Mouse (Mus musculus) adrenal gland, adult 18-20 months (tissue): Measurements from ENCODE around the gene Prkn. TPM values are rescaled to one million over a fixed set of nuclear protein-coding genes. Genes with fewer than 3 reads are reported as not detected.
A peak's percentile ranks its signal among the peaks of the same experiment; 100 is the strongest.

Experiments used
- DNase-seq, 2 experiments: peaks; one replicate each; pipeline ENCODE4 v3.0.0; 2021 to 2022; ENCODE audit warnings: low spot score in 2 of 2
- total RNA-seq, 2 experiments: library from RNA; stranded (reverse); gene quantifications; 1 replicate in 1 of 2; 2 replicates in 1 of 2; pipeline ENCODE4 v1.2.3; 2021

The Prkn gene
- total RNA-seq, 2 experiments from 2014 or later = 10.2 to 13.8 TPM

DNA sequence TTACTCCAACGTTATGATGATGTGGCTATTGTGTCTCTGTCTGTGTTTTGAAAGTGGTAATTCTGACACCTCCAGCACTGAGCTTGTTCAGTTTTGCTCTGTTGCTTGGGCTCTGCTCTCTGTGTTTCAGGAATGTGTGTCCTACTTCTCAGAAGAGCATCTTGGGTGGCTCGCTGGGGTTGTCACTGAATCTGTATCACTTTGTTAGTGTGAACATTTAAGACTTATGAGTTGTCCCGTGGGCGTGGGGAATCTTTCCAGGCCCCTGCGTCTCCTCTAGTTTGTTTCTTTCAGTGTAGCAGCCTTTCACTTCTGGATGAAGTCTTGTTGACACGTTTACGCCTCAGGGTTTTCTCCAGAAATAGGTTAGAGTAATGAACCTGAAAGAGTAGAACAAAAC, 283.9 kb downstream of the Prkn start:
- DNase-seq = no peak

DNA sequence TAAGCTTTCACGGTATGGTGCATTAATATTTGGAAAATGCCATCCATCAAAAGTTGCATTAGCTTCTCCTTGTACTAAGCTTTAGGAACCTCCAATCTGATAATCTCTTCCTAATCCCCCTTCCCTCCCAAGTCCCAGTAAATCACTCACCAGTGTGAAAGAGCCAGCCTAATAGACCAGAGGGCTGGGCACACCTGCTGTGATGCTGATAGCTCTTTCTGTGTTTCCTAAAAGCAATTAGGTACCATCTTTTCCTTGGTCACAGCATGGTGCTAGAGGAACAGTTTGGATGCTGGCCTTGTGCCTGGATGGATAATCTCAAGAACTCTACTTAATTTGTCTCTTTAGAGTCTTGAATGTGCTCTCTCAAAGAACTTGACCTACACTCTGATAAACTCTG, 287.0 kb downstream of the Prkn start:
- DNase-seq = no peak

DNA sequence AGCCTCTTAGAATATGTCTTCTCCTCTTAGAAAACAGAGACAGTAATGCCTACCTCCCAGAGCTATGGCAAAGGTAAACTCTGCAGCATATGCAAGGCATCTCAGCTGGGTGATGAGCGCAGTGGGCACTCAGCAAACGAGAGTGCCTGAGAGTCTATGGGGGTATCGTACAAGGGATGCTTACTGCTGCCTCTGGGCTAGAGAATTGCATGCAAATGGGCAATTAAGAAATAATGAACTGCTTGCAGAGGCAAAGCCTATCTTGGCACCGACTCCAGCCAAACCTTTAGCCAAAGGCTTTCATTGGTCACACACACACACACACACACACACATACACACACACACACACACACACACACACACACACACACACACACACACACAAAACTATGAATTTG, 290.7 kb downstream of the Prkn start:
- DNase-seq = no peak

DNA sequence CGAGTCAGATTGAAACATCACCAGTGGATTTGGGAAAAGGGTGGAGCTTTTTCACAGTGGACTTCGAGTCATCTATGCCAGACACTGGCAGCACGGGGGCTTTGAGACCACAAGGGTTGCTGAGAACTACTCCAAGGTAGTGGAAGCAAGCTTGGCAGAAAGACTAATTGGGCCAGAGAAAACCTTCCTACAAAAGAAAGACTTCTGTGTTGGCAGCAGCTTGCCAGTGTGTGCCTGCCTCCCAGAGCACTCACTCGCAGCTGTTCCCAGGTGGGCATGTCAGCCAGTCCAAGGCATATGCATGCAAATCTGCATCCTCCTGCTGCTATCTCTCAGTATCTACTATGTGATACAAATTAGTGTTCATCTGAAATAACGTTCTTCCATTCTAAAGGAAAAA, 302.1 kb downstream of the Prkn start:
- DNase-seq = no peak

DNA sequence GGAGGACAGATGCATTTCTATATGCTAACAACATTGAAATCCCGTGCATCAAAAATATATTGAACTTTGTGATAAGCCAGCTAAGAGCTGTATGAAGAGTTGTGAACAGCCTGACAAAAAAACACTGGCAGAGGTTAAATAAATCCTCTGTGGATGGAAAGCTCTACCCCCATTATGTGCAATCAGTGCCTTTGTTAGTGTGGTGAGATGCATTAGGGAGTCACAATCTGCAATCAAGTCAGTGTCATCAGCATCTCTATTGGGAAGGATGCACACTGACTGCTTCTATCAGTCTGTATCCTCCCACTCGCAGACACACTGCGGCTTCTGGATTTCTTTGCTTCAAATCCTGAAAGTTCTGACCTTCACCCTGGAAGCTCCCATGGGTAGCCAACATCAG, 315.9 kb downstream of the Prkn start:
- no peak for DNase-seq

DNA sequence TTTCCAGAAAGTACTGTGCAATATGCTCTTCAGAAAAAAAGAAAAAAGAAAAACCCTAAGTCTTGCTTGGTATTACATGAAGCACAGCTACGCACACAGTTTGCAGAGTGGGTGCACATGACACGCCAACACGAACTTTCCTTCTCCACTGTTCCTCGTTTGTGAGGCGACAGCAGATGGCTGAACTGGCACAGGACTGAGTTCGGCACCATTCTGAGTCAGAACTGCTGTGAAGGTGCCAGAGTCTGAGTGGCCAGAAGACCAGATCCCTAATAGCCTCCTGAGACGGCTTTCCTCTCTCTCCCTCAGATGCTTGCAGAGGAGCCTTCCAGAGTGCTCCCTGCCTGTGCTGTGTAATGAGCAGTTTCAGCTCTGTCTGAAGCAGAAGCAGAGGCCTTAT, 317.4 kb downstream of the Prkn start:
- no peak for DNase-seq

DNA sequence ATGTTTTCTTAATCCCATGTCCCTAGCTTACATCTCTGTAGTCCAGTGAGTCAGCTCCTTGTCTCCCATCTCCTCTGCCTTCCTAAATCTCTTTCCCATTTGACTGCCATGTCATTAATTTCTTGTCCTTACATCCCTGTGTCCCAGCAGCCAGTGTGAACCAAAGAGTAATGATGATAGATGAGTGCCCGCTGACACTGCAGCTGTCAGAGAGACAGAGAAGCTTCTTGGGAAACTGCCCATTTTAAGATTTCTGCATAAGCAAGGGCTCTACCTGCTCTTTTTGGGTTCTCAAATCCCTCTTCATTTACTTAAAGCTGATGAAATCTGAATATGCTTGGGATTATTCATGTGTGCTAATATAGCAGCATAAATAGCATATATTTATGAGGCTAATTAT, 321.3 kb downstream of the Prkn start:
- no peak for DNase-seq

DNA sequence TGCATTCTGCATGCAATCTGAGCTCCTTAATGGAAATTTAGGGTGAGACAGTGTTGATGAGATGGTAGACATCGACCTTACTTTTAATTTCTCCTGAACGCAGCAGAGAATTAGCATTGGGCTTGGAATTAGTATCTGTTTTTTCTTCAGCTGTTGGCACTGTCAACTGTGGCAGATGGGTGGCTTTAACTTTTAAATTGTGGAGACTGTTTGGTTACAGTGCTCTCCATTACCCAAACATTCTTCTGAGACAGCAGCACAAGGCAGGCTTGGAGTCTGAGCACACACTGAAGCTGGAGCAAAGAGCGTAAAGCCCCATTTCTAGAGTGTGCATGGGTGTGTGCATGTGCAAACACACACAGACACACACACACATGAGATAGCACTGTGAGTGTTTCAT, 322.6 kb downstream of the Prkn start:
- no peak for DNase-seq

DNA sequence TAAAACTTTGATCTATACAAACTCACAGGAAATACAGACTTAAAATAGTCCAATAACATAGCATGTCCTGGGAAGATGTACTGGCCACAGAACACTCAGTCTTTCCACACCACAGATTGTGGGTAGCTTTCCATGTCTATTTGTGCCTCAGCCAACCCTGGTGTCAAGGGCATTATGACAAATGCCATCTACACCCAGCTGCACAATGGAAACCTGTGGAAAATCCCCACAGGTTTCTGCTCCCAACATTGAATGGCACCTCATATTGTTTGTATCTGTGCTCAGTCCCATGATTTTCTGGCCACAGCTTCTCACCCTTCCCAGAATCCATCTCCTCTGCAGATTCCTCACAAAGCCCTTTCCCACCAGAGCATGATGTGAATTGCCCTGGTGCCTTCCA, 347.2 kb downstream of the Prkn start:
- DNase-seq = no peak

DNA sequence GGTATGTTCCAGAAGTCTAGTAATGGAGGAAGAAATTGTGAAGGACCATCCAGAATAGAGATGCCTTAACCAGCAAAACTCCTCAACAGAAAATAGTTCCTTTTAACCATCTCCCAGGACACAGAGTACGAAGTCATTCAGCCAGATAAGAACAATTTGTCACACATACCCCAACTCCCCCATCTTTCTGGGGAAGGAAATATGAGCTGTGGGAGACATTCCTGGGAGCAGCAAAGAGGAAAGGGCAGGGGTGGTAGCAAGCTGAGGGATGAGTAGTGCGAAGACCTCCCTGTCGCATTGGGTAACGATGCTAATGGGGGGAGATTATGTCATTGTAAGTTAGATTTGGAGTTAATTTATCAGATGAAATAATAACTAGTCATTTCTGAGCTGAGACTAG, 348.3 kb downstream of the Prkn start:
- no peak for DNase-seq

DNA sequence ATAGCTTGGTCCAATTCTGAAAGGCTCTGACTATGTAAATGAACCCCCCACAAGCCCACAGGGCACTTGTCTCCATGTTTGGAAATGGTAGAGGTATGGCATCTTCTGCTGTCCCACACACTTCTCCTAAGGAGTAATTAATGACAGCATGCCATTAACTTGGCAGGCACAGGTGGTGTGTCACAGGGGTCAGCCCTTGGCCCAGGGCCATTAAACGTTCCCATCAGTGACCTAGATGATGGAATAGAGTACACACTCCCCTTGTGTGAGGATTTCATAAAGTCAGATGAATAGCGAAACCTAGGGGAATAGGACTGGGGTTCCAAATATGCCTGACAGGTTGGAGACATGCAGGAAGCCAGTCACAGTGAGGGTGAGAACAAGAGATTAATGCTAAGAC, 350.1 kb downstream of the Prkn start:
- no peak for DNase-seq

DNA sequence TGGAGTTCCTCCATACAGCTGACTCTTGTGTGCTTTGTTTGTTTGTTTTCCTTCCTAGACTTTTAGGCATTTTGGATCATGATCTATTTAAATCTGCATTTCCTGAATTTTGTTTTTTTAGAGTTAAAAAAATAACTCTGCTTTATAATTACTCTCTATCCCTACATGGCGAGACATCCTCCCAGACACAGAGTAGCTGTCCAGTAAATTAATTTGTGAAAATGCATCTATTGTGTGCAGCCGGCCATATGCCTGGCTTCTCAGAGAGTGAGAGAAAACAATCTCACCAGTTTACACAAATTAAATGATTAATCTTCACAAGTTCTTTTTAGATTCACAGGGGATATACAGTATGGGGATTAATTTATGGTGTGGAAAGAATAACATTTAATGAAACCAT, 357.9 kb downstream of the Prkn start:
- no peak for DNase-seq

DNA sequence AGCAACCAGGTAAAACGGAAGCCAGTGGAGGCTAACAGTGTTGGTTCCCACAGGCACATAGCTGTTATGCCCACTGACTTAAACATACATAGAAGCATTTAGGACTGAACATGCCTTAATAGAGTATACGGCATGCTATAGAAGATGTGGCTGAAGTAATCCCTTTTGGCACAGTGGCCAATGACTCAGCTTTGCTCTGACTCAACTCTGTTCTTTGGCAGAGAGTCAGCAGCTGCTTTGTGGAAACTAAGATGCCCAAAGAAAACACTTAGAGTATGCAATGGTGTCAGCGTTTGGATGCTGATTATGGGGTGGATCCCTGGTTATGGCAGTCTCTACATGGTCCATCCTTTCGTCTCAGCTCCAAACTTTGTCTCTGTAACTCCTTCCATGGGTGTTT, 368.9 kb downstream of the Prkn start:
- peak; percentile 29 to 53 for DNase-seq

DNA sequence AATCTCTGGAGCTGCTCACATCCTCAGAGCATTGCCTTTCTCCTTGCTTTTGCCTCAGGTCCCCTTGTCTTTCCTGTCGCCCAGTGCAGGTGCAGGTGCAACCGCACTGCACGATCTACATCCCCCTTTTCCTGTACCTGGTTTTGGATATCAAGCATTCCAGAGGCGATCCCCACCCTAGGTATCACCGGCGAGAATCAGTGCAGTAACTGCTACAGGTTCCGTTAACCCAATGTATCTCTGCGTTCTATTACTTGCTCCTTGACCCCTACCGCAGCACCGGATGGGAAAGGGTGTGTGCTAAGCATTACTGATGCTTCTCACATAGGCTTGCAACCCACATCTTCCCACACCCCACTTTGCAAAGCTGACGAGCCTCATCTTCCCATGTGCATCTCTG, 370.8 kb downstream of the Prkn start:
- no peak for DNase-seq

DNA sequence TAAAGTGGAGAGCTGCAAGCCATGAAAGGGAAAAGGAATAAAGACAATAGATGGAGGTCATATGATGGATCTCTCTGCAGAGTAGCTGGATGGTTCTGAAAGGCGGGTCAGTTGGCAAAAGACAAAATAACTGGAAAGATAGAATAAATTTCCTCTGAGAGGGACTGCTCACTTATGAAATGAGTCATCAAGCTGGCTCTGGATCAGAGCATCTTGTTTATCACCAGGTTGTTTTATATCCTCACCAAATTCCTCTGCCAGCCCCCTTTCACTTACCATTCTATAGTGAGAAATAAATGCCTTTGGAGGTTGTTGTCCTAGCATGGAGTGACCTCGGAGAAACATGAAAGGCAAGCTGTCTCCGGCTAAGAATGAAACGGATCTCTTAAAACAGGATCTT, 371.4 kb downstream of the Prkn start:
- DNase-seq = no peak

DNA sequence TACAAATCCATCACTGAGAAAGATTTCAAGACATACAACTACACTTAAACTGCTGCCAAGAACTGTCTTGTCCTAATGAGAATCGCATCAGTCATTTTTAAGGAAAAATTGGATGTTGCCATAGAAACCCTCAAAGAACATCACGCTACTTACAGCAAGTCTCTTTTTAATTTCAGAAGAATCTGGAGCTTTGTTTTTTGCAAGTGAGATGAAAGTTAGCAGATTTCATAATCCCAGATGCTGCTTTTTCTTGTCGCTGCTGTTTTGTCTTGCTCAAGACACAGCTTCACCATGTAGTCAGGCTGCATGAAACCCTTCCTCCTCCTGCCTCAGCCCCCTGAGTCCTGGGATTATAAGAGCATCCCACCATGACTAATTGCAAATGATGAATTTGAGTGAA, 373.5 kb downstream of the Prkn start:
- DNase-seq = no peak

DNA sequence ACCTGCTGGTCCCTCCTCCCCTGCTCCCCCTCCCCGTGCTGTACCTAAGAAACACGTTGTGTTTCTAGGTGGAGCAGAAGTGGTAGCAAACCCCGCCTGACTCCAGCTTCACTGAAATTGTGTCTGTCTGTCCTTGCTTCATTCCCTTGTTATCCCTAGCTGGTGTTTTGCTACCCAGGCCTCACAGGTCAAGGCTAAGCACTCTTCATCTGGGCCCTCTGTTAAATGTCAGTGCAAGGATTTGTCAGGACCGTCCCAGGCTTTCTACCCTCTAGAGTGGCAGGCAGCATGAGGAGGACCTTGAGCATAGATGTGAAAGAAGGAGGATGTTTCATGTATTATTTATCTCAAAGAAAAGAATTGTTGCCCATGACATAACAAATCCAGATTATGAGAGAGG, 388.8 kb downstream of the Prkn start:
- no peak for DNase-seq

DNA sequence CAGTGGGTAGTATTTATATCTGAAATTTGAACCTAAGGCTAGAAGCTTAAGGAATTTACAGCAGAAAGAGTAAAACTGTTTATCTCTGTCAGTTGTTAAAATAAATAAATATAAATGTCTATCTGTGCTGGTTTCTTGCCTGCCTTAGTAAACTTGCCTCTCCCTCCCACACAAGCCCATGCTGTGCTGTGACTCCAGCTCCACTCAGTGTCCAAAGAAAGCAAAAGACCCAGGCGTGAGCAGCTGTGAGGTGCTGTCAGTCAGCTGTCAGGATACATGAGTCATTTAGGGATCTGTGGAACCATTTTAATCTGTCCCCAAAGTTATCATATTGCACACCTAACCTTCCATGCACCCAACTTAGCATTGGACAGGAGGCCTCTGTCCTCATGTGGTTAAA, 389.2 kb downstream of the Prkn start:
- DNase-seq = no peak

DNA sequence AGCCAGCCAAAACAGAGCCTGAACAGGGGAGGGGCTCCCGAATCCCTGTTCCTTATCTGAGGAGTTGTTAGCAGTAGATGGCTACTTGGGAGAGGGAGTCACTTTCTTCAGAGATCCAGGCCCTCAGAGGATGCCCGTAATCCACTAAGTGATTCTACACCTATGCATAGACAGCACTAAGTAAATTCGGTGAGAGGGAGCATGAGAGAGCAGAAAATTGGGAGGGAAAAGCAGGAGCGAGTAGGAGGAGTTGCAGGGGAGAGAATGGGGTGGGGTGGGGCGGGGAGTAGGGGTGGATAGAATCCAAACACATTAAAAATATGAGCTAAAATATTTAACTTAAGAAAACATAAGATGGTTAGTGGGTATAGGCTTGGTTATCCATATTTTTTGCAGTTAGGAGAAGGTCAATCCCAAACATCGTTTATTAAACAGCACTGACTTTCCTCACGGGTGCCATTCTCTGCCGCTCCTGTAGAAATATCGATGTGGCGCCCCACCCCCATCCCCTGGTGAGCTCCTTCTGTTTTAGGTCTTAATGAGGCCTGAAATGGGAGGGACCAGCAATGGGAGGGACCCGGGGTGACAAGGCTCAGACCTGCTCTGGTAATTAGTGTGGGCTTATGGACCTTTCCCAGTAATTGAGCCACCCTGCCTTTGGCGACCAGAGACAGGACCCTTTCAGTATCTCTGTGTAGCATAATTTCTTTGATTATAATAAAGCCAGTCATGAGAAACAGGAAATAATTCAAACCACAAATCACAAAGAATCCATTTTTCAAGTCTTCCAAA, 390.6 kb downstream of the Prkn start:
- DNase-seq = no peak

DNA sequence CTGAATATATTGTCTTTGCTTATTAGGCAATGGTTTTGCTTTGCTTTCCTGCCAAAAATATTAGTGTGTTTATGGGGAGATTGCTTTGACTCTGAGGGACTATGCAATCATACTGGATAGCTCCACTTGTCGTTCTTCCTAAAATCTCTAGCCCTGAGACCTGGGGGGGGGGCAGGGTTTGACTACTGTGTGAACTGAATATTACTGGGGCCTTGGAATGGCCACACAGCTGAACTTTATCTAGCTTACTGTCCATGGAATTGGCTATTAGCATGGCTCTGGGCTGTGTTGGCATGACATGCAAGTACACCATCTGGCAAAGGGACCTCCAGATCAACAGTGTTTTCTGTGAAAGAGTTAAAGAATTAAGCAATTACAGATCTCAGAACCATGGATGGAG, 395.1 kb downstream of the Prkn start:
- DNase-seq = no peak

DNA sequence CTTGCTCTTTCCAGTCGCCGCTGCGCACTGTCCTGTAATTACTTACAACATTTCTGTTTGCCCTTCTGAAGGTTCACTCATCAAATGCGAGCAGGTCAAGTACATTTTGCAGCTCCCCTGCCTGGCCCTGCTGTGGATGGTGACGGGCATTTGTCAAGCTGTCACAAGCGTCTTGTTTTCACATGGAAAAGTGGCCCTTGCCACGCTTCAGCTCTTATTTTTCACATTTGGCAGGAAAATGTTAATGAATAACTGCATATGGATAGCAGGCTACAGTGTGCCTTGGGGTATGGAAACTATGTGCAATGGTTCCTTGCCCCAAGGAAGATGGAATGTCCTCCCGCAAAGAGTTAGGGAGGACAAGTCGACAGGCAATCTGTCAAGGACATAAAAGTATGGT, 404.9 kb downstream of the Prkn start:
- no peak for DNase-seq

DNA sequence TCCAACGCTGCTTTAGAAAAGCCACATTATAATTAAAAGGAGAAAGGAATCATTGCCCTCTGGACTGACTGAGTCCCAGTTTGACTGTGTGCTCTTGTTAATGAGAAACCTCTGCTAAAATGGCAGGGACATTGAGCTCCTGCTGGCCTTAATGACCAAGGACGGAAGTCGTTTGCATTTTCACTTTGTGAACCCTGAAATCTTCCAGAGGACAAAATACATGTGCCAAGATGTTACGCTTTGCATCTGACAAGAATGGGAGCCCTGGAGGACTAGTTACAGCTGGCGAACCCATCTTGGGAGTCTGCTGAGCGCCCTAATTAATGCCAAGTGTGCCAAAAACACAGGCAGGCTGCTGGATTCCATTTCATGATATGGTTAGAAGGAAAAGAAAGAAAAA, 409.0 kb downstream of the Prkn start:
- DNase-seq = no peak

DNA sequence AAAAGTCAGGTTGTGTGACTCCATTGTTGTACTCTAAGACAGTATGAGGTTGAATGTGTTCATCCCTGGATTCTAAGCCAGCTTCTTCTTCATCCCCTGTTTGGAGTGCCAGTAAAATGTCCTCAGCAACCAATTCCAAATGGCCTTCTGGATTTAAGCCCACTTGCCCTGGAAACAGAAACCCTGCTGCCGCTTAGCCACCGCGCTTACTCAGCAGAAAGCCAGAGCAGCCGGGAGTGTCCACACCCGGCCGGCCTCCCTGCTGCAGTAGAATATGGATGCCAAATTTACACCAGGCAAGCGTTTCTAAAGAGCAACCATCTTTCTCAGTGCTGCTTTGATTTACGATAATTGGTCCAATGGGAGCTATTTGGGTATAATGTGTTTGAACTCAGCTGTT, 420.5 kb downstream of the Prkn start:
- no peak for DNase-seq

DNA sequence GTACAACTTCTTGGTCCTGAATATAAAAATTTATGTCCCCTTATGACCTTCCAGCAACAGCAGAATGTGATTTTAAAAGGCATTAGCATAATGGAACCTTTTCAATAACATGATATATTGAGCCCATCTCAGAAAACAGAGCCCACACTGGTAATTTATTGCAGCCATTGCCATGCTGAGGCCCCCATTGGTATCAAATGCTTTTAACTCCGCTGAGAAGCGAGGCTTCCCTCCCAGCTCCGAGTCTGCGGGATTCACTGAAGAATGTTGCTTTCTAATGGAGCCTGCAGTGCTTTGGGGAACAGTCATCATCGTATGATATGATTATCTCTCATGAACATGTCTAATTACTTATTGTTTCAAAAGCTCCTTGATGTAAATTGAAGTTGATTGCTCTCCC, 421.5 kb downstream of the Prkn start:
- DNase-seq = no peak
